Mouse (Mus musculus) CD4-positive, CD25-positive, alpha-beta regulatory T cell (primary cell): ENCODE data around the gene Kif9. TPM values are rescaled to one million over a fixed set of nuclear protein-coding genes. Genes with fewer than 3 reads are reported as not detected.

Experiments
- polyA plus RNA-seq: library from polyadenylated mRNA; unstranded; fragments of 100-300 nt; shearing (Covaris generic); gene quantifications from one replicate; pipeline ENCODE4 v1.2.1, GENCODE M21; 2017

The Kif9 gene
- polyA plus RNA-seq: 0.74 TPM

DNA sequence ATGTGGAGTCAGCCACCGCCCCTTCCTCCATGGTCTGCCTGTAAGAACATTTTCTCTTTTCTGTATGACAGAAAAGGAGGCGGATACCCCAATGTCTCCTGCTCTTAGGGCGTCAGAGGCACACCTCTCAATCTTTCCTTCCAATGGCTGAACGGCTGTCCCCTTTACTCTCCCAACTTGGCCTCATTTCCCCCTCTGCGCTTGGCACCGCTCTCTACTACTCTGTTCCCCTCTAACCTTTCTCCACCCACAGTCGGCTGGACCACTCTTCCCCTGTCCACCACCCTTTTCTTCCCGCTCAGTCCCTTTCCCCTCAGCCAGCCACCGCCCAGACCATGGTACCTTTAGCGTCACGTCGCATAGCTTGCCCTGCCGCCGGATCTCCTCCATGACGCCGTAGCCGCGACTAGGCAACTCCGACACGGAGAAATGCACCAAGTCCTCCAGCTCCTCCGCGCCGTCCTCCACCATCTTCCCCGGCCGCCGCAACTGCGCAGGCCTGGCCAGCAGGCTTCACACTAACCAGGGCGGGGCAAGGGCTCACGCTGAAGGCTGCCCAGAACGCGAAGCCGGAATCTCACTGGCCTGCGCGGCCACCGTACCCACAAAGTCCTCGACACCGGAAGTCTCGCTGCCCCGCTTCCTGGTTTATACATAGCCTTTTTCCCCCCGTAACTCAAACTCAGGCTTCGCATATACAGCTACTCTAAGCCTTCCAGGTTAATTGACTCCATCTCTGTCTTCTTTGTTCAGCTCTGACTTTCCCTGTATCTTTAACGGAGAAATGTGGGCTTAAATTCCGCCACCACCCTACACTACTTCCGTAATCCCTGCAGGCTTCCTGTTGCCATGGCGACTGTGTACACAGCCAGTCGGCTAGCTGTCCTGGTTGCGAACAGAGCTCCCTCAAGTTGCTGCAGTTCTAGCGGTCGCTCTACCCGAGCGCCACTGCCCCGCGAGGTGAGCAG lies at the start of gene Kif9, which contains the start of gene Klhl18:
TSS of gene Kif9 (plus strand) at position 835 of the 968 bp plus-strand sequence.
TSS of gene Klhl18 (minus strand) at position 571 of the 968 bp plus-strand sequence.

DNA sequence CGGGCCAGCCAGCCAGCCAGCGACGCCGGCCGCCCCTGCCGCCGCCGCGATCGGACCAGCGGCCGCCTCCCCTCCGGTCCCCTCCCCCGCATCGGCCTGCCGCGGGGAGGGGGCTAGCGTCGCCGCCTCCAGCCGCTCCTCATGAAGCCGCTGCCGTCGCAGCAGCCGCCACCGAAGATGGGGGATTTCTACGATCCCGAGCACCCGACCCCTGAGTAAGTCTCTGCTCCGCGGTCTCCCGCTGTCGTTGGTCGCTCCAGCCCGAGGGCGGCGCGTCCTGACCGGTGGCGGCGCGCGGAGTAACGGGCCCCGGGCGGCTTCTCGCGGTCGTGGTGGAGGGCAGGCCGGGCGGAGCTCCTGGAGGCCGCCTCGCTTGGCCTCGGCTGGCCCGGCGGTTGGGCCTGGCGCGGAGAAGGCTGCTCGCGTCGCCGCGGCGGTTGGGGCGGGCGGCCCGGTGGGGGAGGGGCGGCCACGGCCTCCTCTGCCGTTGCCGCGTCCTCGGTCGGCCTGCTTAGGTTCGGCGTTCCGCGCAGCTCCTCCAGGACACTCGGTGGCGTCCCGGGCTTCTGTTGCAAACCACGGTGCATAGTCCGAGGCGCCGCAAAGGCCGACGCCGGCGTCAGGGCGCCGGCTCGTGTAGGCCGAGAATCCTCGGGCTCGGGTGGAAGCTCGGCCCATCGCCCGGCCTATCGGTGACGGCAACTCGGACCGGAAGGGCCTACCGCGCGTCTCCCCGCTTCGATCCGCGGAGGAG lies 56.0 kb downstream of the Kif9 start, which contains the start of gene Setd2:
TSS of gene Setd2 (plus strand) at position 60 of the 754 bp plus-strand sequence.

Other genes with a start within 250 kb of the Kif9 start
- 0.07 TPM for gene Cspg5, start 233.2 kb upstream of the Kif9 start, polyA plus RNA-seq
- gene Elp6, start 171.8 kb upstream of the Kif9 start, polyA plus RNA-seq: 15.3 TPM
- 71.0 TPM for gene Scap, start 143.7 kb upstream of the Kif9 start, polyA plus RNA-seq
- gene Ptpn23, start 68.7 kb upstream of the Kif9 start, polyA plus RNA-seq: 5.7 TPM
- not detected for gene Ngp, start 57.2 kb upstream of the Kif9 start, polyA plus RNA-seq
- 9.2 TPM for gene Klhl18, start 264 bp upstream of the Kif9 start, polyA plus RNA-seq
- gene Setd2, start 55.6 kb downstream of the Kif9 start, polyA plus RNA-seq: 37.0 TPM
- 1.9 TPM for gene Nradd, start 147.5 kb downstream of the Kif9 start, polyA plus RNA-seq
- 48.9 TPM for gene Nbeal2, start 177.2 kb downstream of the Kif9 start, polyA plus RNA-seq
- gene Ccdc12, start 179.5 kb downstream of the Kif9 start, polyA plus RNA-seq: 271 TPM